In the genomic region with DNA sequence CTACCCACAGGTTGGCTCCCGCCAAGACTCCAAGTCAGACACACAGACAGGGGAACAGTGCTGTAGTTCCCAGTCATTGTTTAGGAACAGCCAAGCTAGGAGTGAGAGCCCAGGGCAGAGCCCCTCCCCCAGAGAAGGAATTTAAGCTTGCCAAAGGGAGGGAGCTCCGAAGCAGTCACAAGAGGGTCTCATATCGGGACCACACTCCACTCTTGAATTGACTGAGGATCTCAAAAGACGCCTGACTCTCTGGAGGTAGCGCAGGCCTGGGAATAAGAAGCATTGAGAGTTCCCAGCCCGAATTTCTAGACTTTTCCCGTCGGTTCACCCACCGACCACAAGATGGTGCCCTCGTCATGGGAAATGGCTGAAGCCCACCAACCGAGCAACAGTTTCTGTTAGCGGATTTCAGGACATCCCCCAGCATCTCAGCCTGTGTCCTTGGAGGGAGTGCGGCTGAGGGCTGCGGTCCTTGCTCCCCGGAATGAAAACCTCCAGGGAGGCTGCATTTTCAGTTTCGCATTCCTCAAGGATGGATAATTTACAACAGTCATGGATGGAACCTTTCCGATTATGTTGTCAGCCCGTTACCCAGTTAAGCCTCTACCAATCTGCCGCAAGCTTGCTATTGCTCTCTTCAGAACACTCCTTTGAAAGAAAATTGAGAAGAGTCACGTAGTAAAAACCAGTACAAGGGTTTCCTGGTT, we compare ENCODE assay signal across 8 mouse cellular contexts. TPM values are rescaled to one million over a fixed set of nuclear protein-coding genes. Genes with fewer than 3 reads are reported as not detected.
DNase-seq lines count a peak whose midpoint lies in the region; ATAC-seq and TF ChIP-seq lines count a peak whose summit lies in the region.

No protein-coding gene starts in this region.

- H3K4me1 ChIP-seq in forebrain, embryonic 12.5 days, result peaks cover 7% of the 10 kb centered on the region
- H3K4me1 ChIP-seq in heart, embryonic 16.5 days (ENCODE audit: control insufficient read depth, insufficient read depth, low read length), result no peaks in the 10 kb centered on the region
- H3K4me1 ChIP-seq in liver, embryonic 14.5 days (replicated peaks; ENCODE audit: control insufficient read depth in 2 of 2, insufficient read depth in 2 of 2, low read length in 1 of 2), result no peaks in the 10 kb centered on the region
- H3K4me1 ChIP-seq in neural tube, embryonic 13.5 days (replicated peaks), result peaks cover 5% of the 10 kb centered on the region
- peaks cover 18% of the 10 kb centered on the region for H3K4me1 ChIP-seq in testis, adult 2 months (ENCODE audit: control insufficient read depth, insufficient read depth, low read length)

- no peak for TF ChIP-seq POLR2A in testis, adult 2 months (IDR thresholded peaks at IDR 0.05; ENCODE audit: control insufficient read depth, low read depth, low read length)

- peak overlapping the region; percentile 16 for H3K4me3 ChIP-seq in forebrain, embryonic 12.5 days (replicated peaks)
- peak overlapping the region; percentile 43 for H3K4me3 ChIP-seq in heart, embryonic 16.5 days (ENCODE audit: low read length)
- peak overlapping the region in 1 of 2 experiments; percentile 21; a peak in 1 of 4 replicates for H3K4me3 ChIP-seq in liver, embryonic 14.5 days (ENCODE audit: insufficient read depth in 1 of 2, low read depth in 2 of 2, low read length in 2 of 2)
- H3K4me3 ChIP-seq in neural tube, embryonic 13.5 days, result peak overlapping the region; percentile 25
- H3K4me3 ChIP-seq in testis, adult 2 months (ENCODE audit: control insufficient read depth, low read depth, low read length), result peak overlapping the region; percentile 45

- 0 out of 2 replicates have a peak, but pooled peaks cover 7% of the 10 kb centered on the region for H3K27me3 ChIP-seq in forebrain, embryonic 12.5 days
- no peaks in the 10 kb centered on the region for H3K27me3 ChIP-seq in heart, embryonic 16.5 days (ENCODE audit: control insufficient read depth, insufficient read depth, low read length)
- no peaks in the 10 kb centered on the region for H3K27me3 ChIP-seq in liver, embryonic 14.5 days (ENCODE audit: control insufficient read depth, insufficient read depth, low read length)
- peaks cover 24% of the 10 kb centered on the region for H3K27me3 ChIP-seq in neural tube, embryonic 13.5 days
- no peaks in the 10 kb centered on the region for H3K27me3 ChIP-seq in testis, adult 2 months (ENCODE audit: control insufficient read depth, insufficient read depth, low read length)

- ATAC-seq in forebrain, embryonic 12.5 days (ENCODE audit: low FRiP score), result peak; percentile 80
- 0 out of 2 replicates have a peak, but pooled peaks have one; percentile 29 for ATAC-seq in heart, embryonic 16.5 days (replicated peaks; ENCODE audit: extremely low read depth, insufficient read depth, low FRiP score)
- no peak for ATAC-seq in liver, embryonic 14.5 days (ENCODE audit: insufficient read depth)
- ATAC-seq in neural tube, embryonic 13.5 days (ENCODE audit: low read depth), result peak; percentile 76

- TF ChIP-seq EP300 in liver, embryonic 14.5 days (IDR thresholded peaks at IDR 0.05; ENCODE audit: low read depth), result no peak

- WGBS in forebrain, embryonic 12.5 days, result 4% methylated on average over 20 of the region's 20 CpGs
- WGBS in heart, embryonic 16.5 days, result 9% methylated on average over 20 of the region's 20 CpGs
- WGBS in liver, embryonic 14.5 days (ENCODE audit: insufficient replicate concordance), result 14% methylated on average over 20 of the region's 20 CpGs
- 9% methylated on average over 20 of the region's 20 CpGs for WGBS in neural tube, embryonic 13.5 days

- DNase-seq in CD8-positive naive resting alpha-beta T cell, adult 2 months (ENCODE audit: low read depth in 2 of 2, low spot score in 2 of 2), result peak; percentile 16 to 21
- DNase-seq in brain, embryonic 18.5 days (ENCODE audit: low read depth, low spot score), result peak; percentile 58
- DNase-seq in kidney, postnatal 25 days, result peak; percentile 58 to 70
- DNase-seq in liver, embryonic 14.5 days (ENCODE audit: low read depth in 3 of 3, low spot score in 3 of 3), result no peak

- peak overlapping the region; percentile 46 for H3K4me2 ChIP-seq in forebrain, embryonic 12.5 days
- peak overlapping the region; percentile 68 for H3K4me2 ChIP-seq in heart, embryonic 16.5 days (ENCODE audit: low read depth, low read length)
- peak overlapping the region; percentile 49 for H3K4me2 ChIP-seq in liver, embryonic 14.5 days (ENCODE audit: low read depth)
- H3K4me2 ChIP-seq in neural tube, embryonic 13.5 days, result peak overlapping the region; percentile 54

- peak; percentile 77 for TF ChIP-seq CTCF in liver, embryonic 14.5 days (IDR thresholded peaks at IDR 0.05; ENCODE audit: low read depth)
- peak; percentile 75 for TF ChIP-seq CTCF in testis, adult 2 months (IDR thresholded peaks at IDR 0.05; ENCODE audit: control insufficient read depth, insufficient read depth, insufficient replicate concordance, low read depth, low read length)

- no peak overlapping the region for H3K9ac ChIP-seq in forebrain, embryonic 12.5 days
- peak overlapping the region; percentile 40; the same call in 1 of the 2 replicates for H3K9ac ChIP-seq in heart, embryonic 16.5 days (ENCODE audit: low read length)
- H3K9ac ChIP-seq in liver, embryonic 14.5 days (replicated peaks), result no peak overlapping the region
- peak overlapping the region; percentile 38; the same call in 1 of the 2 replicates for H3K9ac ChIP-seq in neural tube, embryonic 13.5 days

- H3K9me3 ChIP-seq in forebrain, embryonic 12.5 days, result no peaks in the 10 kb centered on the region
- no peaks in the 10 kb centered on the region for H3K9me3 ChIP-seq in heart, embryonic 16.5 days (replicated peaks; ENCODE audit: control insufficient read depth, low read length)
- no peaks in the 10 kb centered on the region for H3K9me3 ChIP-seq in liver, embryonic 14.5 days (ENCODE audit: control insufficient read depth, low read length)
- no peaks in the 10 kb centered on the region for H3K9me3 ChIP-seq in neural tube, embryonic 13.5 days

- no peaks in the 10 kb centered on the region for H3K36me3 ChIP-seq in forebrain, embryonic 12.5 days (replicated peaks)
- 0 out of 2 replicates have a peak, but pooled peaks cover 3% of the 10 kb centered on the region for H3K36me3 ChIP-seq in heart, embryonic 16.5 days (ENCODE audit: control insufficient read depth, insufficient read depth)
- no peaks in the 10 kb centered on the region for H3K36me3 ChIP-seq in liver, embryonic 14.5 days (replicated peaks; ENCODE audit: control insufficient read depth, insufficient read depth, low read depth)
- H3K36me3 ChIP-seq in neural tube, embryonic 13.5 days, result peaks cover 4% of the 10 kb centered on the region; the same call in 1 of the 2 replicates
- H3K36me3 ChIP-seq in testis, adult 2 months (ENCODE audit: control insufficient read depth, insufficient read depth, low read length), result no peaks in the 10 kb centered on the region

- no peak overlapping the region for H3K27ac ChIP-seq in forebrain, embryonic 12.5 days
- H3K27ac ChIP-seq in heart, embryonic 16.5 days (ENCODE audit: low read length), result no peak overlapping the region
- no peak overlapping the region for H3K27ac ChIP-seq in liver, embryonic 14.5 days
- no peak overlapping the region for H3K27ac ChIP-seq in neural tube, embryonic 13.5 days (replicated peaks)
- H3K27ac ChIP-seq in testis, adult 2 months (ENCODE audit: control insufficient read depth, insufficient read depth, low read depth, low read length), result no peak overlapping the region

RNA-seq across cellular contexts. Expression of a gene that starts 31.6 kb away (rescaled TPM):
- polyA plus RNA-seq in forebrain, embryonic 12.5 days (2016; fragmentation: Nextera tagmentation; extraction: Ambion mirVana), result 3.1 TPM in 2 replicates
- polyA plus RNA-seq in heart, embryonic 16.5 days (2015; fragmentation: Nextera tagmentation; extraction: Ambion mirVana), result 5.4 and 5.5 TPM in 2 replicates
- polyA plus RNA-seq in liver, embryonic 14.5 days (2012; rRNA removed), result 15.6 and 15.9 TPM in 2 replicates
- polyA plus RNA-seq in liver, embryonic 14.5 days (2014; fragmentation: Nextera tagmentation; extraction: Ambion mirVana), result 17.6 and 19.3 TPM in 2 replicates
- 4.2 and 4.9 TPM in 2 replicates for polyA plus RNA-seq in neural tube, embryonic 13.5 days (2015; fragmentation: Nextera tagmentation; extraction: Ambion mirVana)
- 9.8 and 9.9 TPM in 2 replicates for polyA plus RNA-seq in testis, adult 2 months (2012; rRNA removed)

Comparison
In these comparisons a context has a peak if more than half of its experiments do, and no peak if none do; other contexts are left out.
1. DNase-seq: peak in CD8-positive naive resting alpha-beta T cell, adult 2 months (2 of 2), brain, embryonic 18.5 days (single experiment) and kidney, postnatal 25 days (2 of 2); none in liver, embryonic 14.5 days (0 of 3).
2. H3K9ac ChIP-seq: peak in heart, embryonic 16.5 days (single experiment) and neural tube, embryonic 13.5 days (single experiment); none in forebrain, embryonic 12.5 days (single experiment) and liver, embryonic 14.5 days (single experiment).
3. Peak in every context shown above with its lines, with median percentiles within 50 percentile points of each other: H3K4me2 ChIP-seq.